Mouse (Mus musculus) lung, postnatal 0 days (tissue): Measurements from ENCODE around the gene Phldb2. TPM values are rescaled to one million over a fixed set of nuclear protein-coding genes. Genes with fewer than 3 reads are reported as not detected.

Experiments used
- ATAC-seq: fragments of 200-750 bp; cut with Nextera tagmentation; 2 replicates; pipeline ENCODE4 v1.8.0; 2017; ENCODE audit warnings: moderate library complexity
- DNase-seq: peaks from one replicate; pipeline ENCODE4 v3.0.0-alpha.2; 2016; ENCODE audit warnings: low spot score
- H3K27ac ChIP-seq: fragments of 300-500 bp; sonication (generic); 2 replicates; pipeline ENCODE4 v1.5.1; 2014; ENCODE audit warnings: antibody characterized with exemption, mild to moderate bottlenecking, low read length, mixed read lengths
- H3K27me3 ChIP-seq: fragments of 300-500 bp; sonication (generic); replicated peaks from 2 replicates; pipeline ENCODE4 v1.6.1; 2014; ENCODE audit warnings: low read length, mixed read lengths; ENCODE audit not compliant: insufficient read depth
- H3K36me3 ChIP-seq: fragments of 300-500 bp; sonication (generic); 2 replicates; pipeline ENCODE4 v1.6.1; 2014; ENCODE audit warnings: low read length, mixed read lengths; ENCODE audit not compliant: insufficient read depth
- H3K4me1 ChIP-seq: fragments of 300-500 bp; sonication (generic); 2 replicates; pipeline ENCODE4 v1.6.1; 2014; ENCODE audit warnings: antibody characterized with exemption, low read depth, low read length, mixed read lengths; ENCODE audit not compliant: insufficient read depth
- H3K4me2 ChIP-seq: fragments of 300-500 bp; sonication (generic); replicated peaks from 2 replicates; pipeline ENCODE4 v1.6.1; 2014; ENCODE audit warnings: low read depth, mild to moderate bottlenecking, low read length, moderate library complexity, mixed read lengths
- H3K4me3 ChIP-seq: fragments of 300-500 bp; sonication (generic); 2 replicates; pipeline ENCODE4 v1.5.1; 2014; ENCODE audit warnings: low read depth, low read length
- H3K9ac ChIP-seq: fragments of 300-500 bp; sonication (generic); replicated peaks from 2 replicates; pipeline ENCODE4 v1.6.1; 2014; ENCODE audit warnings: low read depth, mild to moderate bottlenecking
- H3K9me3 ChIP-seq: fragments of 300-500 bp; sonication (generic); 2 replicates; pipeline ENCODE4 v1.6.1; 2016; ENCODE audit warnings: low read length, mixed read lengths
- CTCF ChIP-seq: IDR thresholded peaks from 2 replicates; pipeline ENCODE4 v1.5.1; 2016; ENCODE audit warnings: antibody characterized with exemption, mild to moderate bottlenecking
- EP300 ChIP-seq: IDR thresholded peaks from 2 replicates; pipeline ENCODE4 v1.6.1; 2016; ENCODE audit warnings: antibody characterized with exemption, mild to moderate bottlenecking, control low read depth
- WGBS: fragments of 180-500 bp; shearing (Covaris S2); extraction: QIAGEN DNeasy Blood & Tissue Kit; methylation state at CpG from one replicate; pipeline ENCODE4 v1.1.7; 2014; 5-methylcytosine and 5-hydroxymethylcytosine counted together
- polyA plus RNA-seq: library from polyadenylated mRNA; unstranded; fragments of >200 nt; fragmentation: Nextera tagmentation; extraction: Ambion mirVana; gene quantifications from 2 replicates; pipeline ENCODE4 v1.2.1, GENCODE M21; 2015

Phldb2 gene
- polyA plus RNA-seq, 1 experiment from 2014 or later: 54.2 TPM

DNA sequence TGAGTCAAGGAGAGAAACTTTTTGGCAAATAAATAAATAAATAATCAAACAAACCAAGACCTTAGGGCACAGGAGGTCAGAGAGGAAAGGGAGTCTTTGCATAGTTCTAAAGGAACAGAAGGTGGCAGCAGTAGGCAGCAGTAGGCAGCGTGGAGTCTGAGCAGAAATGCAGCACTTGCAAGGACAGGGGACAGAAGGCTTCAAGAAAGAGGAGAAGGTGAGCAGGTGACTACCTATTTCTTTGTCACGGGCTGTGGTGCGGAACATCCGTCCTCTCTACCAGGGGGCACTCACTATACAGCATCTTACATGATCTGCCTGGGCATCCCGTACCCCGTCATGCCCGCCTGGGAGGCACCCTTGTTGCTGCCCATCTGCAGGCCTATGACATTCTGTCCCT lies 242.1 kb downstream of the Phldb2 start:
- Histone ChIP-seq H3K9ac (no peak overlapping the region), H3K4me2 (no peak overlapping the region), H3K4me3 (no peak overlapping the region), H3K36me3 (no peaks in the 10 kb centered on the region), H3K9me3 (no peaks in the 10 kb centered on the region), H3K27ac (no peak overlapping the region), H3K27me3 (no peaks in the 10 kb centered on the region), H3K4me1 (no peaks in the 10 kb centered on the region)
- TF ChIP-seq CTCF: peak; percentile 57
- TF ChIP-seq EP300: no peak
- DNase-seq (peak; percentile 10), ATAC-seq (no peak)
- 73% methylated on average over 7 of the region's 7 CpGs for WGBS

DNA sequence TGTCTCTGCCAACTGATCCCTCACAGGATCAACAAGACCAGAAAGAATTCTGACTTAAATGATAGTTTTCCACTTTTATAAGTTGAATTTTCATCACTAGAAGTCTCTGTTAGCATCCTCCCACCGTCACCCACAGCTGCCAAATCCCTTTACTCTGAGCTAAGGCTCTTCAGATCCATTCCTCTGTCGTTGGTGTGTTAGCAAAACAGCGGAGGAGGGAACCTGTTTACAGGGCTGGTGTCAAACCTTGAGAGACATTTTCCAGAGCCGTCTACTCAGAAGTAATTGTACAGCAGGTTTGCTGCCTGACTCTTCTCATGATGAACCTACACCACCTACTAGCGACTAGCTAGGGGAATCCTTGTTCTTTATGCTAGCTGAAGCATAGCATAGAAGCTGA lies 254.1 kb downstream of the Phldb2 start:
- Histone ChIP-seq H3K27me3 (no peaks in the 10 kb centered on the region), H3K27ac (no peak overlapping the region), H3K9ac (no peak overlapping the region), H3K4me3 (no peak overlapping the region), H3K36me3 (no peaks in the 10 kb centered on the region), H3K4me1 (no peaks in the 10 kb centered on the region), H3K4me2 (no peak overlapping the region), H3K9me3 (no peaks in the 10 kb centered on the region)
- no peak for ATAC-seq
- TF ChIP-seq CTCF (no peak), EP300 (no peak)
- no peak for DNase-seq
- 72% methylated on average over 5 of the region's 5 CpGs for WGBS

DNA sequence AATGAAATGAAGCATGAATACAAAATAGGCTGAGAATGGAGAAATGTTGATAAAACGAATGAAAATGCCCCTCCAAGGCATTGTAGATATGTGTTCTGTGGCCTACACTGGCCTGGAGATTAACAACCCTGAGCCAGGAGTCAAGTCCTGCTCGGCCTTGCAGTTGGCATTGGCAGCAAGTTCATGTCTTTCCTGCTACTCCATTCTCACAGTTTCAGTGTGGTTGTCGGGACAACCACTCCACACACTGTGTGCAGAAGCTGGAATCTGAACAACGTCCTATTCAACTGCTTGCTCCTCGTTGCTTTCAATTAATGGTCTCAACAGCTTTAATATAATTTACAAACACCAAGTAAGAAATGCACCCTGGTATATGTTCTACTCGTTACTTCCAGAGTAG lies 255.4 kb downstream of the Phldb2 start:
- H3K4me2 ChIP-seq: no peak overlapping the region
- no peak overlapping the region for H3K27ac ChIP-seq
- H3K9me3 ChIP-seq: no peaks in the 10 kb centered on the region
- no peak for ATAC-seq
- H3K36me3 ChIP-seq: no peaks in the 10 kb centered on the region
- no peaks in the 10 kb centered on the region for H3K4me1 ChIP-seq
- H3K4me3 ChIP-seq: no peak overlapping the region
- no peak for TF ChIP-seq CTCF
- no peak for TF ChIP-seq EP300
- no peaks in the 10 kb centered on the region for H3K27me3 ChIP-seq
- H3K9ac ChIP-seq: no peak overlapping the region
- 58% methylated on average over 6 of the region's 6 CpGs for WGBS
- DNase-seq: no peak

Other genes starting within 250 kb of the Phldb2 start
- 0.53 and 0.76 TPM in 2 replicates for gene Tagln3, start 229.0 kb downstream of the Phldb2 start, polyA plus RNA-seq
- 21.3 and 21.7 TPM in 2 replicates for gene Abhd10, start 210.6 kb downstream of the Phldb2 start, polyA plus RNA-seq
- 0.15 and 0.20 TPM in 2 replicates for gene Plcxd2, start 56.6 kb upstream of the Phldb2 start, polyA plus RNA-seq
- 0.06 TPM in 1 of 2 replicates, not detected in the other for gene Cd96, start 166.7 kb upstream of the Phldb2 start, polyA plus RNA-seq
- gene Gm4737, start 201.5 kb upstream of the Phldb2 start, polyA plus RNA-seq: 0.73 and 1.2 TPM in 2 replicates